Mouse (Mus musculus): ENCODE measurements around the gene Ugp2. TPM values are rescaled to one million over a fixed set of nuclear protein-coding genes. Genes with fewer than 3 reads are reported as not detected.
"Not testable (repeated sequence)": the region's sequence is repeated elsewhere in the genome, so short reads cannot be mapped to it uniquely, and the experiment has no call there.

Ugp2 gene
- polyA plus RNA-seq, 1 experiment, result 73.3 TPM

DNA sequence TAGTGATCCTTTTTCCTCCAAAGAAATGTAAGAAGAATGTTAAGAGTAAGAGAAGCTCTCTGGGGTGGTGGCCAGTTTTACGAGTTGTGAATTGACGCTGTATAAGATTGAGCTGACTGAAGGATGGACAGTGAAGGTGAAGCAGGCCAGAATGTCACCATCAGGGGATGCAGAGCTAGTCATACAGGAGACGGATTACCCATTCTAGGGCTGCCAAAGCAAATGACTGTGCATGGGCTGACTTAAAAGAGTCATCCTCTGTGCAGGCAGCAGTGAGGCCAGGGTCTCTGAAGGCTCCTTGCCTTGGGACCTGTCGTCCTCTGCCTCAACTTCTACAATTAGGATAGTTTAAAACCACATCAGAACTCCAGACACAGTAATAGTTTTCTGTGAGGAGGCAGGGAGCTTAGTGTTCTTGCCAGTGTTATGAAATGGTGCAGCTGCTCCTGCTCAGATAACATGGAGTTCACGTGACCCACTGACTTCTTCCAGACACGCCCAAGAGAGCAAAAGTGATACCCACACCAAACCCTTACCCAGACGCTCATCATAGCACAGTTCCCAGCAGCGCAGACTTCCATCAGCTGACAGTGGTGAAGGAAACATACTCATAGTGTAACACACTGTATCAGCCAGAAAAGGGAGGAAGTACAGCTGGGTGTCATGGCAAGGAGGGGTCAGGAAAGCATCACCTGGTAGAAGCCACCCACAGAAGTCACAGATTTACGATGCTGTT, 56.9 kb downstream of the Ugp2 start:
- Histone ChIP-seq H3K4me3 (ENCODE audit: insufficient read depth, low read length) (no peak overlapping the region), H3K4me1 (ENCODE audit: control insufficient read depth, insufficient read depth, low read length) (no peaks in the 10 kb centered on the region), H3K27ac (ENCODE audit: insufficient read depth, low read length) (no peak overlapping the region)
- no peak for TF ChIP-seq POLR2A (IDR thresholded peaks at IDR 0.05; ENCODE audit: low read depth, low read length)
- TF ChIP-seq CTCF (IDR thresholded peaks at IDR 0.05; ENCODE audit: borderline replicate concordance, insufficient read depth, low read length), result no peak

DNA sequence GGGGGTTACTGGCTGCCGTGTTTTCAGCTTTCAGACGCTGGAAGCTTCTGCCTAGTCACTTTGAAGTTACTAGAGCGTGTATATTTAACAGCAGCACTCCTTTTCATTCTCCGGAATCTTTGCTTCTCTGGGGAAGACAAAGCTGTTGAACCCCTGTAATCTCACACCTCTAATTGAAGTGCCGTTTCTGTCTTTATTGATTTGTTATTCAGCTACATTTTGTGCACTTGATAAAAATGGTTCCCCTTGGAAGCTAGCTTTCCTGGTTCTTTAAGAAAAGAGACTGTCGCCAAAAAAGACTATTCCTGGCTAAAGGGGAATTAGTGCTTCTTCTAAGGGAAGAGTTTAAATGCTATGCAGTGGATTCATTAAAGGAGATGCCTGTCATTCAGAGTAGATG, 61.5 kb downstream of the Ugp2 start:
- TF ChIP-seq POLR2A (IDR thresholded peaks at IDR 0.05; ENCODE audit: low read depth, low read length) (no peak), CTCF (IDR thresholded peaks at IDR 0.05; ENCODE audit: borderline replicate concordance, insufficient read depth, low read length) (no peak)
- H3K27ac ChIP-seq (ENCODE audit: insufficient read depth, low read length), result no peak overlapping the region
- no peaks in the 10 kb centered on the region for H3K4me1 ChIP-seq (ENCODE audit: control insufficient read depth, insufficient read depth, low read length)
- H3K4me3 ChIP-seq (ENCODE audit: insufficient read depth, low read length), result no peak overlapping the region

- peak; percentile 77 for TF ChIP-seq CTCF (IDR thresholded peaks at IDR 0.05; ENCODE audit: borderline replicate concordance, insufficient read depth, low read length)
- TF ChIP-seq POLR2A (IDR thresholded peaks at IDR 0.05; ENCODE audit: low read depth, low read length), result no peak
- no peak overlapping the region for H3K4me3 ChIP-seq (ENCODE audit: insufficient read depth, low read length)
- H3K27ac ChIP-seq (ENCODE audit: insufficient read depth, low read length), result no peak overlapping the region
- no peaks in the 10 kb centered on the region for H3K4me1 ChIP-seq (ENCODE audit: control insufficient read depth, insufficient read depth, low read length)
Observed at GRCm38 (mm10) chr11:21308119-21308518, 62.9 kb downstream of the Ugp2 start.

DNA sequence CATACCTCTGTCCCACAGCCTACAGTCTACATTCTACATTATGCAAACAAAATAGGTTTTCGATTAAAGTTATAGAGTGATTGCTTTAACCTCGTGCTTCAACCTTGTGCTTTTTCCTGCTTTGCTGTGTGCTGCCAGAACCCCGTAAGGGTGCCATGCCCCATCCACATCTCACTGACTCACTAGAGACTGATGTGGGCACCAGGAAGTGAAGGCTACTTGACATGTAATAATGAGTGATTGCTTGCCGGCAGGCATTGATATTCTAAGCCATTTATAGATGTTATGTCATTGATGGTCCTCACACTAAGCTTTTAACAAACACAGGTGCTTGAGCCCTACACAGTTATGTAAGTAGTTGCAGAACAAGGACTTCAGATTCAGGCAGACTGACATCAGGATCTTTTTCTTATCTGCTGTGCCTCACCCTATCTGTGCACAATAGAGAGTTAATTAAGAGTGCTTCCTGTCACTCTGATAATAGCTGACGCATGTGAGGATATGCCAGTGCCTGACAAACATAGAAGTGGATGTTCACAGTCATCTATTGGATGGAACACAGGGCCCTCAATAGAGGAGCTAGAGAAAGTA, 63.8 kb downstream of the Ugp2 start:
- H3K27ac ChIP-seq (ENCODE audit: insufficient read depth, low read length), result no peak overlapping the region
- TF ChIP-seq CTCF (IDR thresholded peaks at IDR 0.05; ENCODE audit: borderline replicate concordance, insufficient read depth, low read length), result no peak
- no peak for TF ChIP-seq POLR2A (IDR thresholded peaks at IDR 0.05; ENCODE audit: low read depth, low read length)
- no peak overlapping the region for H3K4me3 ChIP-seq (ENCODE audit: insufficient read depth, low read length)
- no peaks in the 10 kb centered on the region for H3K4me1 ChIP-seq (ENCODE audit: control insufficient read depth, insufficient read depth, low read length)

DNA sequence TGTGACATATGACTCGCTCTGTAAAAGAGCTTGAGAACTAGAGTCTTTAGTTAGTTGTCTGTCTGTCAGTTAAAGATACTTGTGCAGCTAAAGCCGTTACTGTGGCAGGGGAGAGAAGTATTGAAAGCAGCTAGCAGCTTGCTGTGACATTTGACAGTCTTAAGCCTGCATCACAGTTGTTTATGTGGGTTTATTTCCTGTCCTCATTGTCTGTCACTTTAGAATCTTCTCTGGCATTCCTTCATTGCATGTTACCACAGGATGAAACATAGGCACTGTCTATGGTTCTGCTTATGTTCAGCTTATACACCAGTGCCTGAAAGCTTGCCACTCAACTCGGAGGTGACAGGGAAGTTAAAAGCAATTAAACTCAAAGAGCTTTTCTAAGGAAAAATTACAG, 67.4 kb downstream of the Ugp2 start:
- no peaks in the 10 kb centered on the region for H3K4me1 ChIP-seq (ENCODE audit: control insufficient read depth, insufficient read depth, low read length)
- H3K4me3 ChIP-seq (ENCODE audit: insufficient read depth, low read length), result no peak overlapping the region
- no peak overlapping the region for H3K27ac ChIP-seq (ENCODE audit: insufficient read depth, low read length)
- TF ChIP-seq POLR2A (IDR thresholded peaks at IDR 0.05; ENCODE audit: low read depth, low read length), result no peak
- no peak for TF ChIP-seq CTCF (IDR thresholded peaks at IDR 0.05; ENCODE audit: borderline replicate concordance, insufficient read depth, low read length)

- TF ChIP-seq POLR2A (IDR thresholded peaks at IDR 0.05; ENCODE audit: low read depth, low read length) (no peak), CTCF (IDR thresholded peaks at IDR 0.05; ENCODE audit: borderline replicate concordance, insufficient read depth, low read length) (no peak)
- H3K4me3 ChIP-seq (ENCODE audit: insufficient read depth, low read length), result no peak overlapping the region
- H3K4me1 ChIP-seq (ENCODE audit: control insufficient read depth, insufficient read depth, low read length), result no peaks in the 10 kb centered on the region
- H3K27ac ChIP-seq (ENCODE audit: insufficient read depth, low read length), result no peak overlapping the region
Observed at GRCm38 (mm10) chr11:21295486-21295885, 75.5 kb downstream of the Ugp2 start.

- H3K27ac ChIP-seq (ENCODE audit: insufficient read depth, low read length); H3K4me3 ChIP-seq (ENCODE audit: insufficient read depth, low read length); H3K4me1 ChIP-seq (ENCODE audit: control insufficient read depth, insufficient read depth, low read length): not testable (repeated sequence)
Observed at GRCm38 (mm10) chr11:21288153-21288552, 82.8 kb downstream of the Ugp2 start.

GRCm38 (mm10) chr11:21286391-21286790, 84.6 kb downstream of the Ugp2 start:
- no peak overlapping the region for H3K27ac ChIP-seq (ENCODE audit: insufficient read depth, low read length)
- no peaks in the 10 kb centered on the region for H3K4me1 ChIP-seq (ENCODE audit: control insufficient read depth, insufficient read depth, low read length)
- no peak for TF ChIP-seq POLR2A (IDR thresholded peaks at IDR 0.05; ENCODE audit: low read depth, low read length)
- no peak for TF ChIP-seq CTCF (IDR thresholded peaks at IDR 0.05; ENCODE audit: borderline replicate concordance, insufficient read depth, low read length)
- no peak overlapping the region for H3K4me3 ChIP-seq (ENCODE audit: insufficient read depth, low read length)

- TF ChIP-seq CTCF (IDR thresholded peaks at IDR 0.05; ENCODE audit: borderline replicate concordance, insufficient read depth, low read length) (no peak), POLR2A (IDR thresholded peaks at IDR 0.05; ENCODE audit: low read depth, low read length) (no peak)
- no peak overlapping the region for H3K27ac ChIP-seq (ENCODE audit: insufficient read depth, low read length)
- H3K4me3 ChIP-seq (ENCODE audit: insufficient read depth, low read length), result no peak overlapping the region
- H3K4me1 ChIP-seq (ENCODE audit: control insufficient read depth, insufficient read depth, low read length), result no peaks in the 10 kb centered on the region
Observed at GRCm38 (mm10) chr11:21276151-21276550, 94.8 kb downstream of the Ugp2 start.

Other genes with a start within 250 kb of the Ugp2 start
- 25.6 and 30.7 TPM in 2 replicates for gene Vps54, start 131.9 kb downstream of the Ugp2 start, polyA plus RNA-seq (2011; ENCODE audit: insufficient read length, low read depth, missing spikeins)
- 7.9 and 10.2 TPM in 2 replicates for gene Wdpcp, start 201.0 kb upstream of the Ugp2 start, polyA plus RNA-seq (2011; ENCODE audit: insufficient read length, low read depth, missing spikeins)
- 132 and 160 TPM in 2 replicates for gene Mdh1, start 201.2 kb upstream of the Ugp2 start, polyA plus RNA-seq (2011; ENCODE audit: insufficient read length, low read depth, missing spikeins)

Data from embryonic fibroblast, embryonic 13.5 days (primary cell).